Mouse (Mus musculus): ENCODE measurements at regions not wholly inside any gene's neighbourhood (a gene's known extent, or its start where the extent isn't known, plus 50 kb on each side); places are given as distances from the start of the nearest gene placed in this dataset.

DNA sequence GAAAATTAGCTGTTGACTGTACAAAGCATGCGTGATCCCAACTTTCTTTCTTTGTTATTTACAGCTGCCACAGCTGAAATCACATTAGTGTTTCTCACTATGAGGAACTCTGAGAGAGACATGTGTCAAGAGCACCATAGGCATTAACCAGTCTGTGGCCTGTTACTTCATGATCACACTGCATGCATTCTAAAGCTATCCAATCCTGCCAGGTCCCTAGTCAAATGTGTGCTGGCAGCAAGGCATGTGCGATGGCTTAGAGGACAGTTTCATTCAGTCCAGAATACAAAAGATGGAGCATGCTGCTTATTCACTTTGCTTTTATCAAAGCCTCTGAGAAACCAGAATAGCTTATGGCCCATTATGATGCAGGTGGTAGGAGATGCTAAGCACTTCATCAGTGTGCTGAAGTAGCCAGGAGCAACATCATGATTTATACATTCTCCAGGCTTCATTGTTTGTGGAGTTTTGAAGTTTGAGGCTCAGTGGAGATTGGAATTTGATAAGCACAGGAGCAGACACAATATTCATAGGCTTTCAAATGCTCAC, 882.9 kb upstream of the Lrrn3 start:
- WGBS = 90% methylated on average over 2 of the region's 2 CpGs
- DNase-seq = no peak
- Histone ChIP-seq H3K36me3 (ENCODE audit: control insufficient read depth, insufficient read depth, low read length) (no peaks in the 10 kb centered on the region), H3K4me3 (ENCODE audit: insufficient read depth, low read depth, low read length) (no peak overlapping the region), H3K27ac (ENCODE audit: insufficient read depth, low read depth, low read length) (no peak overlapping the region), H3K4me1 (ENCODE audit: control insufficient read depth, insufficient read depth, low read length) (no peaks in the 10 kb centered on the region), H3K27me3 (replicated peaks; ENCODE audit: control insufficient read depth, insufficient read depth, low read length) (no peaks in the 10 kb centered on the region)
- no peak for TF ChIP-seq CTCF (conservative IDR thresholded peaks at IDR 0.05; ENCODE audit: insufficient read depth, insufficient read length, low read depth, low read length)
- no peak for TF ChIP-seq POLR2A (IDR thresholded peaks at IDR 0.05; ENCODE audit: low read depth, low read length)

DNA sequence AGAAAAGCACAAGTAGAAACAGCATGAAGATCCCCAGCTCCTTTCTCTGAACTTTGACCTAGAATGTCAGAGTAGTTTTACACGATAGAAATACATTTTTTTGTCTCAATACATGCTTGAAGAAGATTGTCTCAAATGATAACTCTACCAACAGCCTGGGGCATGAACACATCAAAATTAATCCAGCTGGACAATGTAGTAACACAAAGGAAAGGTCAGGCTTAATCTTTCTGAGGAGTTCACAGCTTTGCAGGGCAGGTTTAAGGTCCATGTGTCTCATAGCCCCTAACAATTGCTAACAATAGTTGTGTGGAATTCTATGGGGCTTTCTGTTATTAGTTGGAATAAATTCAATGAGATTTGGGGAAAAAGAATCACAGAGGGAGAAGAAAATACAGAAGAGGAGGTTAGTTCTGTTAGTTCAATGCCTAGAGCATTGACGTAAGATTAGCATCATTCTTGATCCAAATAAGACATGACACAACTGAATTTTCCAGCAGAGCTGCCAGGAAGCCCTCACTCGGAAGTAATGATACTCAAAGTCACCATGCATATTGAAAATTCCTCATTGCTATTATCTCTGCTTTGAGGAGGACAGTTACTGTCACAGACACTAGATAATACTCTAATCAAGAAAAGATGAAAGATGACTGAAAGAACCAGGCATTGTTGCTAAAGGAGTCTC, 852.9 kb upstream of the Lrrn3 start:
- Histone ChIP-seq H3K27ac (ENCODE audit: insufficient read depth, low read depth, low read length) (no peak overlapping the region), H3K4me3 (ENCODE audit: insufficient read depth, low read depth, low read length) (no peak overlapping the region), H3K27me3 (replicated peaks; ENCODE audit: control insufficient read depth, insufficient read depth, low read length) (no peaks in the 10 kb centered on the region), H3K36me3 (ENCODE audit: control insufficient read depth, insufficient read depth, low read length) (no peaks in the 10 kb centered on the region), H3K4me1 (ENCODE audit: control insufficient read depth, insufficient read depth, low read length) (no peaks in the 10 kb centered on the region)
- no peak for DNase-seq
- no peak for TF ChIP-seq POLR2A (IDR thresholded peaks at IDR 0.05; ENCODE audit: low read depth, low read length)
- TF ChIP-seq CTCF (conservative IDR thresholded peaks at IDR 0.05; ENCODE audit: insufficient read depth, insufficient read length, low read depth, low read length) = no peak
- 82% methylated on average over 3 of the region's 3 CpGs for WGBS

DNA sequence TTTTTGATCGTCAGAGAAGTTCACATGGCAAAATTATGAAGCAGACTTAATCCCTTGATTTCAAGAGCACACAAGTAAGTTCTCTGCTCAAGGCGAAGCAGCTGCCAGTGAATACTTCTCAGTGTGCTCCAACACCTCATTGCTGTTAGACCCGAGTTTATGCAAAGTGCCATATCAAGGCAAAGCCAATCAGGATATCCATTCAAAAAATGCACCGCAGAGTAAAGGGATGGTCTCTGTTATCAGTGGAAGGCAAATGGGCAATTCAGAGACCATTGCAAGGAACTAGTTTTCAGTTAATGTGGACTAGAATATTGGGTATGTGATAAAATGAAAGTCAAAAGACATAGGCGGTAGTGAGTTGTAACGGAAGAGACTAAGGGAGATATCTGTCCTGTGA, 820.2 kb upstream of the Lrrn3 start:
- no peak for DNase-seq
- WGBS = 84% methylated on average over 6 of the region's 6 CpGs
- Histone ChIP-seq H3K4me3 (ENCODE audit: insufficient read depth, low read depth, low read length) (no peak overlapping the region), H3K27ac (ENCODE audit: insufficient read depth, low read depth, low read length) (no peak overlapping the region), H3K36me3 (ENCODE audit: control insufficient read depth, insufficient read depth, low read length) (no peaks in the 10 kb centered on the region), H3K27me3 (replicated peaks; ENCODE audit: control insufficient read depth, insufficient read depth, low read length) (no peaks in the 10 kb centered on the region), H3K4me1 (ENCODE audit: control insufficient read depth, insufficient read depth, low read length) (no peaks in the 10 kb centered on the region)
- TF ChIP-seq POLR2A (IDR thresholded peaks at IDR 0.05; ENCODE audit: low read depth, low read length) (no peak), CTCF (conservative IDR thresholded peaks at IDR 0.05; ENCODE audit: insufficient read depth, insufficient read length, low read depth, low read length) (no peak)

DNA sequence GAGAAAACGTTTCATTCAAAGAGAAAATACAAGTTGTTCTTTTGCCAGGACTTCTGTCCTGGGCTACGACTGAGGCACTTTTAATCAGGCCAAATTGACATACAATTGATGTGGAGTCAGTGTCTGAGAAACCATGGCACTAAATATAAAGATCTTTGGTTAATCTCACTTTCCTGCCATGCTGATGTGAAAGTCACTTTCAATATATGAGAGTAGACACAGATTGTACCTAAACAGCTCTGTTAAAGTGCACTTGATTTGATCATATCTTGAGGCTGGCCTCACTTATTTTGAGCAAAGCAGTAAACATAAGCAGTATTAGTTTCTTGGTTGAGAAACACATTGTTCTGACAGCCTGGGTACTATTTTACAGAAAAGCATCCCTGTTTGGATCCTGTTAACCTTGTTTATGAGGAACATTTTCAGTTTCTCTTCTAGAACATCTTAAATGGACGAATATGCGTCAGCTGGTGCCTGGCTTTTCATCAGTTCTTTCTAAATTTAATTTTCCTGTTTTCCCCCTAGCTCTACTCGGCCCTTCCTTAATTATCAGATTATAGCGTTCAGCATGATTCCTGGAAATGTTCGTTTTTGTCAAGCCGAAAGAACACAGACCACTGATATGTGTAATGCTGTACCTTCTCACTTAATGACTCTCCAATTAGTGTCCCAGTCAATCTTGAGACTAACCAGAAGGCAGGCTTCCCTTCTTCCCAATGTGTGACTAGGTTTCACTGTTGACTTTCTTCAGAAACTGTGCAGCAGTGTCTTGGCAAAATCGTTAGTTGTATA, 791.2 kb upstream of the Lrrn3 start:
- TF ChIP-seq CTCF (conservative IDR thresholded peaks at IDR 0.05; ENCODE audit: insufficient read depth, insufficient read length, low read depth, low read length) = no peak
- DNase-seq = no peak
- Histone ChIP-seq H3K4me3 (ENCODE audit: insufficient read depth, low read depth, low read length) (no peak overlapping the region), H3K27me3 (replicated peaks; ENCODE audit: control insufficient read depth, insufficient read depth, low read length) (no peaks in the 10 kb centered on the region; the same call in 1 of the 2 replicates), H3K4me1 (ENCODE audit: control insufficient read depth, insufficient read depth, low read length) (no peaks in the 10 kb centered on the region), H3K36me3 (ENCODE audit: control insufficient read depth, insufficient read depth, low read length) (no peaks in the 10 kb centered on the region), H3K27ac (ENCODE audit: insufficient read depth, low read depth, low read length) (no peak overlapping the region)
- 77% methylated on average over 9 of the region's 9 CpGs for WGBS

DNA sequence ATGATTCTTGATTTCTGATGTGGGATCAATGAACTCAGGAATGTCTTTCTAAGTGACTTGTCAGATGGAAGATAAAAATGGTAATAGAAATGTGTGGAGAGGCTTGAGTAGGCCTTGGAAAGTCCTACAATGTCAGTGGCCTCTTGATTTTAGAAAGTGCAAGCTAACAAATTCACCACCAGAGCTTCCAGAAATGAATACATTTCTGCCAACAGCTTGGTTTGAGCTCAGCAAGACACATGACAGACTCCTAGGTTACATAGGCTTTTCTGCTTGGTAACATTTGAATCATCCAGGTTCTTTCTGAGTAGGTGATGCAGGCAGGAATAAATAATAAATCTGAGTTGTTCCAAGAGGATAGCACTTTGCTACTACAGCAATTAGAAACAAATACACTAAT, 764.2 kb upstream of the Lrrn3 start:
- no peak for DNase-seq
- H3K27me3 ChIP-seq (replicated peaks; ENCODE audit: control insufficient read depth, insufficient read depth, low read length) = no peaks in the 10 kb centered on the region
- H3K36me3 ChIP-seq (ENCODE audit: control insufficient read depth, insufficient read depth, low read length) = no peaks in the 10 kb centered on the region
- no peaks in the 10 kb centered on the region for H3K4me1 ChIP-seq (ENCODE audit: control insufficient read depth, insufficient read depth, low read length)
- no peak overlapping the region for H3K27ac ChIP-seq (ENCODE audit: insufficient read depth, low read depth, low read length)
- no peak overlapping the region for H3K4me3 ChIP-seq (ENCODE audit: insufficient read depth, low read depth, low read length)
- TF ChIP-seq POLR2A (IDR thresholded peaks at IDR 0.05; ENCODE audit: low read depth, low read length) (no peak), CTCF (conservative IDR thresholded peaks at IDR 0.05; ENCODE audit: insufficient read depth, insufficient read length, low read depth, low read length) (no peak)

DNA sequence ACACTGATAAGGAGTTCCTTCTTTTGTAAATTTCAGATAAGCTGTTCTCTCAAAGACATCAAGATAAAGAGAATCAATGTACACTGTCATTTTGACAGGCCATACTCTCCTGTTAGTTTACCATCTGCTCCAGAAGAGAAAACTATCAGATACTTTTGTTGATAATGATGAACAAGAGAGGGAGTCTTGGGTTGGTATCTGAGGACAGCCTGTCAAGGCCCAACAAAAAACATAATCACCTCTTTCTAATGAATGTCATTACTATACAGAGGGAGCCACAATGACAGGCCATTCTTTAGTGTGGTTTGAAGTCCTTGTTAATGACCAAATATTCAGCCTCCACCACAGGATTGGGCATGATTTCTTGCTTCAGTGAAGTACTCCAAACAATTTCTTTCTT, 743.0 kb upstream of the Lrrn3 start:
- TF ChIP-seq CTCF (conservative IDR thresholded peaks at IDR 0.05; ENCODE audit: insufficient read depth, insufficient read length, low read depth, low read length) (no peak), POLR2A (IDR thresholded peaks at IDR 0.05; ENCODE audit: low read depth, low read length) (no peak)
- H3K27me3 ChIP-seq (replicated peaks; ENCODE audit: control insufficient read depth, insufficient read depth, low read length) = no peaks in the 10 kb centered on the region
- no peak overlapping the region for H3K4me3 ChIP-seq (ENCODE audit: insufficient read depth, low read depth, low read length)
- H3K36me3 ChIP-seq (ENCODE audit: control insufficient read depth, insufficient read depth, low read length) = no peaks in the 10 kb centered on the region
- no peak for DNase-seq
- no peak overlapping the region for H3K27ac ChIP-seq (ENCODE audit: insufficient read depth, low read depth, low read length)
- no peaks in the 10 kb centered on the region for H3K4me1 ChIP-seq (ENCODE audit: control insufficient read depth, insufficient read depth, low read length)

DNA sequence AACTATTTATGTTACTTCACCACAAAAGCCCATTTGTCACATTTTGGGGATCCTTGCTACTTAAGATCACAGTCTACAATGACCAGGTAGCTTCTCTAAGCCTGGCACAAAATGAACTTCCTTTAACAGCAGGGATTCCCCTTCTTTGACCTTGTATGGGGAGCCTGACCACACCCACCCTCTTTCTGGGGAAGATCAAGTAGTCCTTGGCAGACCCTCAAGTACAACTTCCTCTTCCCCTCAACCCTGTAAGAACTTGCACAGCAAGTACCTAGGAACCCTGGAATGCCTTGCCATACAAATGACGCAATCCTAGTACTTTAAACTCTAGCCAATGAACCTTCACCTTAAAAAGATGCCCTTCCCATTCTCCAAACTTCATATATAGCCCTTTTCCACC, 695.4 kb upstream of the Lrrn3 start:
- no peak for DNase-seq

More for the DNA sequence above, 695.4 kb upstream of the Lrrn3 start:
- 62% methylated on average over 1 of the region's 1 CpGs for WGBS
- Histone ChIP-seq H3K27ac (ENCODE audit: insufficient read depth, low read depth, low read length) (no peak overlapping the region), H3K4me1 (ENCODE audit: control insufficient read depth, insufficient read depth, low read length) (no peaks in the 10 kb centered on the region), H3K4me3 (ENCODE audit: insufficient read depth, low read depth, low read length) (no peak overlapping the region), H3K27me3 (replicated peaks; ENCODE audit: control insufficient read depth, insufficient read depth, low read length) (no peaks in the 10 kb centered on the region), H3K36me3 (ENCODE audit: control insufficient read depth, insufficient read depth, low read length) (no peaks in the 10 kb centered on the region)
- TF ChIP-seq POLR2A (IDR thresholded peaks at IDR 0.05; ENCODE audit: low read depth, low read length) (no peak), CTCF (conservative IDR thresholded peaks at IDR 0.05; ENCODE audit: insufficient read depth, insufficient read length, low read depth, low read length) (no peak)
